Mouse (Mus musculus) megakaryocyte, embryonic 14.5 days (primary cell): ENCODE measurements around the gene Stk16.
A peak's percentile ranks its signal among the peaks of the same experiment; 100 is the strongest.

ENCODE experiments used
- FLI1 ChIP-seq: IDR thresholded peaks from 2 replicates; pipeline ENCODE4 v1.6.1; 2012; ENCODE audit warnings: low read length, inconsistent platforms, mixed read lengths
- GATA1 ChIP-seq: IDR thresholded peaks from 3 replicates; pipeline ENCODE4 v1.6.1; 2012; ENCODE audit warnings: mixed read lengths, low read length, inconsistent platforms, borderline replicate concordance

GRCm38 (mm10) chr1:75210136-75211087 is at the start of gene Stk16, which contains the start of gene Glb1l:
- TF ChIP-seq GATA1 (no peak), FLI1 (peak; percentile 97)
